Mouse (Mus musculus) neural tube, embryonic 10.5 days (tissue): ENCODE data around the gene Galnt5.
A peak's percentile ranks its signal among the peaks of the same experiment; 100 is the strongest.

Experiments used
- DNase-seq: peaks from one replicate; pipeline ENCODE4 v3.0.0-alpha.2; 2017; ENCODE audit warnings: low spot score; ENCODE audit errors: extremely low spot score

Gene Galnt5

DNA sequence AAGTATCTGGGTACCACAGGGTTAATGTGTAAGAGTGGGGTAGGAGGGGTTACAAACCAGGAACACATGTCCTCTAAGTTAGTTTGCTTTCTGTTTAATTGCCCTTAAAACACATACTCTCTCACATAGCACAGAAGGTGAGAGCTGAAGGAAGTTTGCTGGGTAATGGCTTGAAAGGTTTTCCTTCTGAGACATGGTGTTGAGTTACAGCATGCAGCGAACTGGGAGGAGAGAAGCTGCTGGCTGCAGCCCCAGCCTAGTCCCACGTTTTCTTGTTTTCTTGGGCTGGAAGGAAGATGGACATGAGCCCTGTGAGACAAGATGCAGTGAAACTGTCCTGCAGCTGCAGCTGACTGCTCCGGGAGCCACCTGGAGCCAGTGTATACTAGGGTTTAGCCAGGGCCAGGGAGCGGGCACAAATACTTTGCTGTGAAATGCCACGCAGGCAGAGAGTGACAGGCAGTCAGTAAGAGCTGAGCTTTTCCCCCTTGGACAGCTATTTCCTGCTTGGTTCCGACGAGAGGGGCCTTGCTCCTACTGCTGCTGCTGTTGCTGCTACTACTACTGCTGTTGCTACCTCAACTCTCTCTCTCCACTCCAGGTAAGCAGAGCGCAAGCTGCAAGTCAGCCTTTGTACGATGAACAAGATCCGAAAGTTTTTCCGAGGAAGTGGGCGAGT, at the start of gene Galnt5:
TSS of gene Galnt5 (plus strand) at position 133 of the 679 bp plus-strand sequence.
- DNase-seq: peak; percentile 21

DNA sequence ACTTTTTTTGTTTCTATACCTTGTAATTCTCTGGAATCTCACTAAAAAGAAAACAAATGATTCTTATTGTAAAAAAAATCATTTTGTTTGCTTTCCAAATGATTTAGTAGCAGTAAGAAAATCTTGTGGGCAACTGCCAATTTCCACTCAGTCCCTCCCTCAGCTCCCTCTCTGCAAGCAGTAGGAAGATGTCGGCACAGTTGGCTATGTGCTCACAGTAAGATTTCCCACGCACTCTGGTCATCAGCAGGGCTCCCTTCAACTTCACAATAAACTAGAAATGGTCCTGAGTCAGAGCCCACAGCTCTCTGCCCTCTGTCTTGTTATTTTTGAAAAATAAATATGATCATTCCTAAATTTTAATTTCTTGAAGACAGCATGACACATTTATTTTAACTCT, 46.1 kb upstream of the Galnt5 start:
- no peak for DNase-seq

GRCm38 (mm10) chr2:57960786-57961185, 36.9 kb upstream of the Galnt5 start:
- no peak for DNase-seq

DNA sequence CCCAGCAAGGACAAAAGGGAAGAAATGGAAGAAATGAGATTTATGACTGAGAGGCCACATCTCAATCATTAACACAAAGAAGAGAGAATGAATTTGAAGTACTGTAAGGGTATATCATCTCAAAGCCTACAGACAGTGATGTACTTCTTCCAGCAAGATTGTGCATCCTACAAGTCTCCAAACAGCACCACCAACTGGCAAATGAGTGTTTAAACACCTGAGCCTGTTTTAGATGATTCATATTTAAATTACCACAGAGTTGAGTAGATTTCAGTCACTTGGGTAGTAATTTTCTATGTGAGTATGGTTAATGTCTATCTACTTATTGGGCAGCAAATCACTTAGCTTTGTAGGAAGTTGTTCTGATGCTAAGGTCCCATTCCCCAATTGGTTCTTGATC, 15.4 kb upstream of the Galnt5 start:
- DNase-seq: no peak

DNA sequence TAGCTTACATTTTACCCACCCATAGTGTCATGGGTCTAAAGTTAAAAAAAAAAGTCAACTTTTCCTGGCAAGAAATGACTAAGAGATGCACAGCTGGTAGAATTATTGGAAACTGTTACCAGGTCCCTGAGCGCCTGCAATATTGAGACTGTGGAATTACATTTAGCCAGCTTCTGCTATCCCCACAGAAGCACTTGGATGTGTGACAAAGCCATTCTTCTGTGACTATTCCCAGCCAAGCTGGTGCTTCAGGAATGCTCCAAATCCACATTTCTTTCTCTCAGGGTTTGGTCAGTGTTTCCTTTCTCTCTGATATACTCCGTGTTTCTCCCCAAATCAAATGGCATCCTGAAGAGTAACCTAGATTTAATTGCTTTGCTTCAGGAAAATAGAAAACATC, 6.6 kb upstream of the Galnt5 start:
- no peak for DNase-seq

- peak; percentile 11 for DNase-seq
Observed at GRCm38 (mm10) chr2:58001497-58001896, 3.8 kb downstream of the Galnt5 start.

DNA sequence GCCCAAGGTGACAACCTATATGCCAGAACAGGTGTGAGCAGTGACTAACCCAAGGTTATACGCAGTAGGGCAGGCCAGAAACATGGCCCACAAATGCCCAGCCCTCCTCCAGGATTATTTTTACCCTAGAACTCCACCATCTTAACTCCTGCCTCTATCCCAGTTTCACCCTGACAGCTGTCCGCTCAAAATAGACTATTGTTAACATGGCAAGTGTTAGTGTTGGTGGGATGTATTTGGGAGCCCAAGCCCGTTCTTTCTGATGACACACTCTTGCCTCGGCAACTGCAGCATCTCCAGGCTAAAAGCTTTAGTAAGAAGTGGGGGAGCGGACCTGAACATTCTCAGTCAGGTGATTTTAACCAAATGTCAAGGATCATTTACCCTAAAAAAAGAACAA, 9.4 kb downstream of the Galnt5 start:
- DNase-seq: no peak

DNA sequence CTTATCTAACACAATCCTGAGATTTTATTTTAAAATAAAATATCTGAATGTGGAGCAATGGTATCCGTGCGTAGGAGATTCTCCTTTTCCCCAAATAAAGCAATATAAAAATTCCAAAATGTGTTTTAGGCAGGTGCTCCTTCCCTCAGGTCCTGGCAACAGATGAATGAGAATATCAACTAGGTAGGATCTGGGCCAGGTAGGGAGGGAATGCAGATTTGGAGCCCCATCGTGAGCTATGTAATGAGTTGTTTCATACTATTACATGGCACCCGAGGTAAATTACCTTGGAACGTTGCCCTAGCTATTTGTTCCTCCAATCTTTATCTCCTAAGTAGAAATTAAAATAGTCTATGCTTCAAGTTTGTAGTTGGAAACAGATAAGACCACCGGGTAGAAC, 25.9 kb downstream of the Galnt5 start:
- no peak for DNase-seq

DNA sequence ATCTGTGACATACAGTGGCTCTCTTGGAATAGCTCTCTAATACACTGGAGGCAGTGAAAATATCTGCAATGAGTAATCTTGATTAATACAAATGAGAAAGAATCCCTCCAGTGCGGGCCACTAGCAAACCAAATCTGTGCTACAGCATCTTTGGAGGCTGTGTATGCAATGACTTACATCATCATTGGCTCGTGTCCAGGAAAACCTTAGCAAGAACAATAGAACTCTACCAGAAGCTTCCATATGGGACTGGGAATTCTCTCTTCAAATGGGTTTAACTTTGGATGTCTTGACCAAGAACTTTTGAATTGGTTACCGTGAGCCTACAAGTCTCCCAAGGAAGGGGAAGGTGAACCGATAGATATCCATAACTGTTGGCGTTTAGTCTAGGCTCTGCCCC, 29.1 kb downstream of the Galnt5 start:
- no peak for DNase-seq

- DNase-seq: no peak
Observed at GRCm38 (mm10) chr2:58029404-58029803, 31.7 kb downstream of the Galnt5 start.

DNA sequence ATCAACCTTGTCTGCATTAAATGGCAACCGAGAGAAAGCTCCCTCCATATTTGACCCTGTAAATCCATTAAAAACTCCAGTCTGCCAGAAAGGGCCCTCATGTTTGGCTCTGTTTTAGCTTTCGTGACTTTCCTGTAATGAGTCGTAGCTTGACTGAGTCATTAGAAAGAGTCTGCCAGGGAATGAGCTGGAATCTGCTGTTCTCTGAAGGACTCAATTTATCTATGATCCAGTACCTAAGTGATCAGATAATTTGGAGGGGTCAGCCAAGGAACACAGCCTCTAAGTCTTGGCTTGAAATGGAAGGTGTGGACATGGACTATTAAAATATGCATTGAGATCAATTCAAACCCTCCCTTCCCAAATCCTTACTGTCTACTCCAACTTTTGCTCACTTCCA, 33.7 kb downstream of the Galnt5 start:
- DNase-seq: no peak

DNA sequence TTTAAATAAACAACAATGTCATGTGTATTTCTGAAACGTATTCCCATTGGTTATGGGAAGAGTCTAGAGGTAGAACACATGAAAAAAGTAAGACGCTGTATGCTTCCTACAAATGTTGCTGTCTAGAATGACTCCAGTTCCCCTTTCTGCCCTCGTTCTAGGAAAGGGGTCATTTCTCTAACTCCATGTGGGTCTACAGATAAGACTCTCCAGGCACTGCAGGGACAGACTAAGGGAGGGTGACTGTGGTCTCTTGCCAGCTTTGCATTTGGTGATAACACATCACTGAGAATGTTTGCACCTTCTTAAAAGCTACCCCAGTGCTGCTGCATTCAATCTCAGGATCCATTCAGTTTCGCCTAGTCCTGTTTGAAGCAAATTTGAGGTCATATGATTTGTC, 38.0 kb downstream of the Galnt5 start:
- no peak for DNase-seq

GRCm38 (mm10) chr2:58036926-58037325, 39.2 kb downstream of the Galnt5 start:
- DNase-seq: no peak

GRCm38 (mm10) chr2:58041867-58042266, 44.2 kb downstream of the Galnt5 start:
- DNase-seq: no peak

DNA sequence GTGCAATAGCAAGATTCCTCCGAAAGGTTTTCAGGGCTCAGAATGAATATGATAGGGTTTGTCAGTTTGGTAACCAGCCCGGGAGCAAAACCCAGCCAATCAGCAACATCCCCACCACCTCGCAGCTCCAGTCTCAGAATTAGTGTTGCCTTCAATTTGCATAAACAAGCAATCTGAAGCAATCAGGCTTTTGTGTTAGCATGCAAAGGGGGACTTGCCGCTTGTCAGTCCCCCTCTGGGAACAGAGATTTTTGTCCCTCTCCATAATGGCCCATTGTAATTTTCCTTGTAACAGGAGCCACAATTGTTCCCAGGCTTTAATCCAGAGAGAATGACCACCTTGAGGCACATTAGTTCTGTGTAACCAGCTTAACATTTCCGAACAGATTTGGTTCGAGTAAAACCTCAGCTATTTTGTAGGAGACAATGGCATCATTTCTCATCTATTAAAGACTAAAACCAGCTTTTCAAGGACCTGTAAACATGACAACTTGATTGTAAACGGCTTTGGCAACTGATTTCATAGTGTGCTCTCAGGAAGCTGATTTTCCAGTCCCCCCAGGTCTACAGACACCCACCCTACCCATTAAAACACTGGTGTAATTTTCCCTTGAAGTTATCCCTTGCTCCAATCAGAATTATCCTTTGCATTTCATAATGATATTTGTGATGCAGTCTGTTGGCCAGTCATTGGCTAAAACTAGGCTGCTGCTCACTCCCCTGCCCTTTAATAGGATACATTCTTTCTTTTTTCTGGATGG, 55.3 kb downstream of the Galnt5 start, which contains the start of gene Ermn:
TSS of gene Ermn (minus strand) at position 44 of the 761 bp plus-strand sequence.
- DNase-seq: no peak

GRCm38 (mm10) chr2:58055383-58055782, 57.7 kb downstream of the Galnt5 start:
- peak; percentile 69 for DNase-seq

DNA sequence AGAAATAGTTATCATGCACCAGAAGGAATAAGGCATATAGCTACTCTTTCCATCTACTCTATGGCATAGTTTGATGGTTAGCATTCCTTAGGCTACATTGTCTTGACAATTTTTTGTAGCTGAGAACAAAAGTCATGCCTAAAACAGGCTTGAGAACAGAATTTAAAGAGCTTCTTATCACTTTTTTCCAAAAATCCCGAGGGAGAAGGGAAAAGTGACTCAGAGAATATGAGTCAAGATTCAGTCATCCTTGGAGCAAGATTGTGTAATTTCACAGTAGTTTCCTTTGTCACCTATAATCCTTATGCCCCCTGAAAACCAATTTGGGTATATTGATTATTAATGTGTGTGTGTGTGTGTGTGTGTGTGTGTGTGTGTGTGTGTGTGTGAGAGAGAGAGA, 82.2 kb downstream of the Galnt5 start:
- no peak for DNase-seq

GRCm38 (mm10) chr2:58086420-58086819, 88.7 kb downstream of the Galnt5 start:
- DNase-seq: no peak

GRCm38 (mm10) chr2:58094818-58095217, 97.1 kb downstream of the Galnt5 start:
- no peak for DNase-seq
